Mouse (Mus musculus): Measurements from ENCODE around the gene Chst11. TPM values are rescaled to one million over a fixed set of nuclear protein-coding genes. Genes with fewer than 3 reads are reported as not detected.

Gene Chst11
- polyA plus RNA-seq, 1 experiment: 12.1 TPM

GRCm38 (mm10) chr10:83134896-83135295 lies 149.6 kb downstream of the Chst11 start:
- H3K4me2 ChIP-seq (ENCODE audit: low read depth): no peak overlapping the region
- H3K4me3 ChIP-seq: no peak overlapping the region
- H3K79me2 ChIP-seq (ENCODE audit: control insufficient read depth, insufficient read depth): no peaks in the 10 kb centered on the region
- no peak for TF ChIP-seq POLR2A (IDR thresholded peaks at IDR 0.05; ENCODE audit: insufficient read length, low read depth)
- peak in 2 of 3 experiments; percentile 49 to 62 for TF ChIP-seq MYOG (IDR thresholded peaks at IDR 0.05; ENCODE audit: control insufficient read depth in 1 of 3, insufficient read depth in 1 of 3, insufficient read length in 2 of 3, low read depth in 2 of 3)
- no peak for TF ChIP-seq REST (IDR thresholded peaks at IDR 0.05; ENCODE audit: insufficient read depth, insufficient read length)
- no peak for TF ChIP-seq MAX (IDR thresholded peaks at IDR 0.05; ENCODE audit: low read depth)
- TF ChIP-seq TCF12 (IDR thresholded peaks at IDR 0.05; ENCODE audit: insufficient read depth, poor library complexity, severe bottlenecking): no peak
- no peak for TF ChIP-seq E2F4 (IDR thresholded peaks at IDR 0.05; ENCODE audit: insufficient read depth)
- no peak for TF ChIP-seq POLR2AphosphoS2 (IDR thresholded peaks at IDR 0.05; ENCODE audit: insufficient read length, low read depth)
- TF ChIP-seq USF1 (IDR thresholded peaks at IDR 0.05; ENCODE audit: low read depth): no peak
- TF ChIP-seq MYOD1 (IDR thresholded peaks at IDR 0.05; ENCODE audit: control insufficient read depth in 1 of 3, insufficient read length in 2 of 3, low read depth in 2 of 3): peak in 2 of 3 experiments; percentile 60 to 82
- no peaks in the 10 kb centered on the region for H3K27me3 ChIP-seq (ENCODE audit: control insufficient read depth, insufficient read depth, insufficient read length)
- H3ac ChIP-seq (ENCODE audit: control insufficient read depth, insufficient read length): no peak overlapping the region
- no peaks in the 10 kb centered on the region for H3K36me3 ChIP-seq (ENCODE audit: control insufficient read depth, insufficient read depth)

GRCm38 (mm10) chr10:83135963-83136362 lies 150.7 kb downstream of the Chst11 start:
- no peaks in the 10 kb centered on the region for H3K36me3 ChIP-seq (ENCODE audit: control insufficient read depth, insufficient read depth)

DNA sequence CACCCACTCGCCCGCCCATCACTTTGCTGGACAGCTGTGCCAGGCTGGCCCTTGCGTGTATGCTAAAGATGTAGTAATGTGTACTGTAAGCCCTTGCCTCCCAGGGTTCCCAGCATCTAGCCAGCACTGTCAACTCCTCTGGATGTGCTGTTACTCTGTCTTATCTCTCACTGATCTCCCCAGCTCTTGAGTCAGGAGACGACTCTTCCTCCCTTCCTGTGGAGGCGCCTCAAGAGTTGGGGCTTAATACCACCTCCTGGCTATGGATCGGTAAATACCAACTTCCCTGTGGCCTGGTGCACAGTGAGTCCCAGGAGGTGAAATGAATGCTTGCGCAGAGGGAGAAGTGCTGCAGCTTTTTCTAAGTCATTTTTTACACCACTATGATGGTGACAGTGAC lies 151.8 kb downstream of the Chst11 start:
- Histone ChIP-seq H3K4me2 (ENCODE audit: low read depth) (no peak overlapping the region), H3K27me3 (ENCODE audit: control insufficient read depth, insufficient read depth, insufficient read length) (no peaks in the 10 kb centered on the region), H3K36me3 (ENCODE audit: control insufficient read depth, insufficient read depth) (no peaks in the 10 kb centered on the region), H3ac (ENCODE audit: control insufficient read depth, insufficient read length) (no peak overlapping the region), H3K4me3 (no peak overlapping the region), H3K79me2 (ENCODE audit: control insufficient read depth, insufficient read depth) (no peaks in the 10 kb centered on the region)
- TF ChIP-seq POLR2AphosphoS2 (IDR thresholded peaks at IDR 0.05; ENCODE audit: insufficient read length, low read depth) (no peak), CEBPB (IDR thresholded peaks at IDR 0.05; ENCODE audit: insufficient read depth, poor library complexity, severe bottlenecking) (no peak), USF1 (IDR thresholded peaks at IDR 0.05; ENCODE audit: low read depth) (no peak), SRF (IDR thresholded peaks at IDR 0.05; ENCODE audit: control insufficient read depth, insufficient read length, low read depth) (no peak), MYOG (IDR thresholded peaks at IDR 0.05; ENCODE audit: control insufficient read depth in 1 of 3, insufficient read depth in 1 of 3, insufficient read length in 2 of 3, low read depth in 2 of 3) (no peak), MYOD1 (IDR thresholded peaks at IDR 0.05; ENCODE audit: control insufficient read depth in 1 of 3, insufficient read length in 2 of 3, low read depth in 2 of 3) (no peak), E2F4 (IDR thresholded peaks at IDR 0.05; ENCODE audit: insufficient read depth) (no peak), POLR2A (IDR thresholded peaks at IDR 0.05; ENCODE audit: insufficient read length, low read depth) (no peak), TCF3 (IDR thresholded peaks at IDR 0.05; ENCODE audit: insufficient read length, low read depth) (no peak), MAX (IDR thresholded peaks at IDR 0.05; ENCODE audit: low read depth) (no peak), REST (IDR thresholded peaks at IDR 0.05; ENCODE audit: insufficient read depth, insufficient read length) (no peak)

More at GRCm38 (mm10) chr10:83135963-83136362, 150.7 kb downstream of the Chst11 start:
- no peak overlapping the region for H3K4me3 ChIP-seq
- H3K4me2 ChIP-seq (ENCODE audit: low read depth): no peak overlapping the region
- no peaks in the 10 kb centered on the region for H3K27me3 ChIP-seq (ENCODE audit: control insufficient read depth, insufficient read depth, insufficient read length)
- H3ac ChIP-seq (ENCODE audit: control insufficient read depth, insufficient read length): no peak overlapping the region
- TF ChIP-seq POLR2AphosphoS2 (IDR thresholded peaks at IDR 0.05; ENCODE audit: insufficient read length, low read depth): no peak
- no peak for TF ChIP-seq TCF3 (IDR thresholded peaks at IDR 0.05; ENCODE audit: insufficient read length, low read depth)
- TF ChIP-seq MYOG (IDR thresholded peaks at IDR 0.05; ENCODE audit: control insufficient read depth in 1 of 3, insufficient read depth in 1 of 3, insufficient read length in 2 of 3, low read depth in 2 of 3): no peak
- no peak for TF ChIP-seq TCF12 (IDR thresholded peaks at IDR 0.05; ENCODE audit: insufficient read depth, poor library complexity, severe bottlenecking)
- no peak for TF ChIP-seq USF1 (IDR thresholded peaks at IDR 0.05; ENCODE audit: low read depth)
- no peak for TF ChIP-seq POLR2A (IDR thresholded peaks at IDR 0.05; ENCODE audit: insufficient read length, low read depth)
- TF ChIP-seq E2F4 (IDR thresholded peaks at IDR 0.05; ENCODE audit: insufficient read depth): no peak
- no peak for TF ChIP-seq REST (IDR thresholded peaks at IDR 0.05; ENCODE audit: insufficient read depth, insufficient read length)
- no peak for TF ChIP-seq SRF (IDR thresholded peaks at IDR 0.05; ENCODE audit: control insufficient read depth, insufficient read length, low read depth)
- no peak for TF ChIP-seq MYOD1 (IDR thresholded peaks at IDR 0.05; ENCODE audit: control insufficient read depth in 1 of 3, insufficient read length in 2 of 3, low read depth in 2 of 3)
- TF ChIP-seq CEBPB (IDR thresholded peaks at IDR 0.05; ENCODE audit: insufficient read depth, poor library complexity, severe bottlenecking): no peak
- no peak for TF ChIP-seq MAX (IDR thresholded peaks at IDR 0.05; ENCODE audit: low read depth)
- no peaks in the 10 kb centered on the region for H3K79me2 ChIP-seq (ENCODE audit: control insufficient read depth, insufficient read depth)

DNA sequence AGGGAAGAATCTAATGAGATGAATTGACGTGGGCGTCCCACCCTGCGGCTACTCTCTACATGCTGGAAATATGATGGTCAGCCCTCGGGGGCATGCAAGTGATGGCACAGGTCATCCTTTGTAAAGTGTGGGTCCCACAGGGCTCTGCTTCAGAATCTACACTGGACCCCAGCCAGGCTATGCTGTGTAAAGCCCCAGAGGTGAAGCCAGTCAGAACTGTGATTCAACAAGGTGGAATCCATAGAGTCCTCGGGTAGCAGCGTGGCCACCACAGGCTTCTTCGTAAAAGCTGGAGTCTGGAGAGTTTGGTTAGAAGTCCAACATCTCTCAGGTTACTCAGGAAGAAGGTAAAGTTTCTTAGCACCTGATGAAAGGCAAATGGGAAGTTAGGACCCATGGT lies 154.0 kb downstream of the Chst11 start:
- Histone ChIP-seq H3K4me2 (ENCODE audit: low read depth) (no peak overlapping the region), H3K36me3 (ENCODE audit: control insufficient read depth, insufficient read depth) (no peaks in the 10 kb centered on the region), H3ac (ENCODE audit: control insufficient read depth, insufficient read length) (no peak overlapping the region), H3K4me3 (no peak overlapping the region), H3K27me3 (ENCODE audit: control insufficient read depth, insufficient read depth, insufficient read length) (no peaks in the 10 kb centered on the region), H3K79me2 (ENCODE audit: control insufficient read depth, insufficient read depth) (no peaks in the 10 kb centered on the region)
- TF ChIP-seq TCF3 (IDR thresholded peaks at IDR 0.05; ENCODE audit: insufficient read length, low read depth) (no peak), E2F4 (IDR thresholded peaks at IDR 0.05; ENCODE audit: insufficient read depth) (no peak), USF1 (IDR thresholded peaks at IDR 0.05; ENCODE audit: low read depth) (no peak), MYOD1 (IDR thresholded peaks at IDR 0.05; ENCODE audit: control insufficient read depth in 1 of 3, insufficient read length in 2 of 3, low read depth in 2 of 3) (no peak), MAX (IDR thresholded peaks at IDR 0.05; ENCODE audit: low read depth) (no peak), TCF12 (IDR thresholded peaks at IDR 0.05; ENCODE audit: insufficient read depth, poor library complexity, severe bottlenecking) (no peak), POLR2AphosphoS2 (IDR thresholded peaks at IDR 0.05; ENCODE audit: insufficient read length, low read depth) (no peak), SRF (IDR thresholded peaks at IDR 0.05; ENCODE audit: control insufficient read depth, insufficient read length, low read depth) (no peak), REST (IDR thresholded peaks at IDR 0.05; ENCODE audit: insufficient read depth, insufficient read length) (no peak), MYOG (IDR thresholded peaks at IDR 0.05; ENCODE audit: control insufficient read depth in 1 of 3, insufficient read depth in 1 of 3, insufficient read length in 2 of 3, low read depth in 2 of 3) (no peak), POLR2A (IDR thresholded peaks at IDR 0.05; ENCODE audit: insufficient read length, low read depth) (no peak), CEBPB (IDR thresholded peaks at IDR 0.05; ENCODE audit: insufficient read depth, poor library complexity, severe bottlenecking) (no peak)

Measured in myocyte (in vitro differentiated cells).